Mouse (Mus musculus) ovary, postnatal 14 days (tissue): ENCODE data around the gene Vmn1r206.
"Not testable (repeated sequence)": the region's sequence is repeated elsewhere in the genome, so short reads cannot be mapped to it uniquely, and the experiment has no call there.

Experiments
- DNase-seq: peaks from one replicate; pipeline ENCODE4 v3.0.0; 2022; ENCODE audit warnings: low spot score

Vmn1r206 gene

GRCm38 (mm10) chr13:22624151-22624550, at the start of gene Vmn1r206:
Vmn1r206 (minus strand) TSS chr13:22624251.
- DNase-seq = not testable (repeated sequence)

- DNase-seq = no peak
Measured at GRCm38 (mm10) chr13:22592900-22593299, 31.2 kb downstream of the Vmn1r206 start, which contains the start of gene Vmn1r205. Vmn1r205 (minus strand) TSS chr13:22593000.

- DNase-seq = not testable (repeated sequence)
Measured at GRCm38 (mm10) chr13:22583336-22583735, 40.7 kb downstream of the Vmn1r206 start.

- DNase-seq = not testable (repeated sequence)
Measured at GRCm38 (mm10) chr13:22574911-22575310, 49.1 kb downstream of the Vmn1r206 start.
